Mouse (Mus musculus): ENCODE data around the gene Prpf8.

- TF ChIP-seq CTCF (IDR thresholded peaks at IDR 0.05; ENCODE audit: low read depth), result no peak
- TF ChIP-seq EP300 (optimal IDR thresholded peaks at IDR 0.05), result no peak
Observed at GRCm38 (mm10) chr11:75456440-75456871, 30.2 kb upstream of the Prpf8 start.
